Mouse (Mus musculus) embryonic fibroblast, embryonic 13.5 days (primary cell): Measurements from ENCODE around the gene Hmgcl. TPM values are rescaled to one million over a fixed set of nuclear protein-coding genes. Genes with fewer than 3 reads are reported as not detected.

ENCODE experiments used
- H3K27ac ChIP-seq: 2 replicates; pipeline ENCODE4 v1.5.1; 2012; ENCODE audit warnings: low read length, control low read depth, inconsistent platforms; ENCODE audit not compliant: insufficient read depth
- H3K4me1 ChIP-seq: 2 replicates; pipeline ENCODE4 v1.6.1; 2011; ENCODE audit warnings: low read length; ENCODE audit not compliant: control insufficient read depth, insufficient read depth
- H3K4me3 ChIP-seq: 2 replicates; pipeline ENCODE4 v1.5.1; 2011; ENCODE audit warnings: mild to moderate bottlenecking, control low read depth, low read length; ENCODE audit not compliant: insufficient read depth
- CTCF ChIP-seq: IDR thresholded peaks from 2 replicates; pipeline ENCODE4 v1.5.1; 2011; ENCODE audit warnings: mild to moderate bottlenecking, control low read depth, low read length, moderate library complexity, borderline replicate concordance; ENCODE audit not compliant: insufficient read depth
- POLR2A ChIP-seq: IDR thresholded peaks from 2 replicates; pipeline ENCODE4 v1.6.1; 2011; ENCODE audit warnings: low read depth, mild to moderate bottlenecking, control low read depth, low read length, moderate library complexity
- polyA plus RNA-seq: library from polyadenylated mRNA; stranded (reverse); fragments of >200 nt; gene quantifications from 2 replicates; pipeline ENCODE4 v1.2.4, GENCODE M21; 2011; ENCODE audit warnings: low read depth; ENCODE audit not compliant: missing spikeins, insufficient read length

Gene Hmgcl
- polyA plus RNA-seq: 19.5 and 24.1 TPM in 2 replicates

DNA sequence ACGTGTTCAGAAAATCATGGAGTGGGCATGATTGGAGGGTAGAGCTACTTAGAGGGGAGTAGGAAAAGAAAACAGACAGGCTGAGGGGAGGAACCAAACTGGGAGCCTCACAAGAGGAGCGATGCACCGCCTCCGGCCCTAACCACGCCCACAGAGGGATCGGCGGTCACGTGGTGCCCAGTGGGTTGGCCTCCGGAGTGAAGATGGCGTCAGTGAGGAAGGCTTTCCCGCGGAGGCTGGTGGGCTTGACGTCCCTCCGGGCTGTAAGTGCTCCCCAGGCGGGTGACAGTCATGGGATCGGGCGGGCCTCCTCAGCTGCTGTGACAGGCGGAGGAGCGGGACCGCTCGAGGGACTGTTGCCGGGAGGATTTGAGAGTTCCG, at the start of gene Hmgcl:
Gene Hmgcl (plus strand): TSS at position 171 of the 381 bp plus-strand sequence.
- Histone ChIP-seq H3K4me1 (no peaks in the 10 kb centered on the region), H3K4me3 (peak within 1 kb of the TSS; percentile 79), H3K27ac (peak within 1 kb of the TSS; percentile 26)
- TF ChIP-seq CTCF (no peak), POLR2A (peak; percentile 95)

GRCm38 (mm10) chr4:135898380-135899049, 47.7 kb upstream of the Hmgcl start:
- no peak overlapping the region for H3K27ac ChIP-seq
- no peak for TF ChIP-seq POLR2A
- no peak for TF ChIP-seq CTCF
- H3K4me3 ChIP-seq: no peak overlapping the region
- no peaks in the 10 kb centered on the region for H3K4me1 ChIP-seq

- H3K4me3 ChIP-seq: no peak overlapping the region
- H3K4me1 ChIP-seq: no peaks in the 10 kb centered on the region
- TF ChIP-seq POLR2A (no peak), CTCF (no peak)
- no peak overlapping the region for H3K27ac ChIP-seq
Observed at GRCm38 (mm10) chr4:135899050-135899448, 47.2 kb upstream of the Hmgcl start.

DNA sequence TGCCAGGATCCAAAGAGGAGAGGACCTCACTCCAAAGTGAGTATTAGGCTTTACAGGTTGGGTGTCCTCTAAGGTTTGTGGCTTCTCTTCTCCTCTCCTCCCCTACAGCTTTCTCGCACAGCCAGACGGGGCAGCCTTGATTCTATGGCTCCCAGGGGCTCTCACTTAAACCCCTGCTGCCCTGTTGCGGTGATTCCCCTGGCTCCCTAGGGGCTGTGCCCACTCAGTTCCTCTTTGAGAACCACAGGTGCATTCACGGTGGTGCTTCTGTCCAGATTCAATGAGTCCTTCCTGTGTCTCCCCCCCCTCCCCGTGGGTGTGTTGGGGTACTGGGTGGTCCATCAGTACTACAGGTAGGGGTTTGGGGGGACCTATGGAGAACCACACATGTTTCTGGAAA, 46.2 kb upstream of the Hmgcl start:
- no peak overlapping the region for H3K4me3 ChIP-seq
- TF ChIP-seq CTCF (no peak), POLR2A (no peak)
- H3K27ac ChIP-seq: no peak overlapping the region
- H3K4me1 ChIP-seq: no peaks in the 10 kb centered on the region

- Histone ChIP-seq H3K4me1 (no peaks in the 10 kb centered on the region), H3K27ac (no peak overlapping the region), H3K4me3 (no peak overlapping the region)
- TF ChIP-seq POLR2A (no peak), CTCF (no peak)
Observed at GRCm38 (mm10) chr4:135902606-135903242, 43.5 kb upstream of the Hmgcl start.

DNA sequence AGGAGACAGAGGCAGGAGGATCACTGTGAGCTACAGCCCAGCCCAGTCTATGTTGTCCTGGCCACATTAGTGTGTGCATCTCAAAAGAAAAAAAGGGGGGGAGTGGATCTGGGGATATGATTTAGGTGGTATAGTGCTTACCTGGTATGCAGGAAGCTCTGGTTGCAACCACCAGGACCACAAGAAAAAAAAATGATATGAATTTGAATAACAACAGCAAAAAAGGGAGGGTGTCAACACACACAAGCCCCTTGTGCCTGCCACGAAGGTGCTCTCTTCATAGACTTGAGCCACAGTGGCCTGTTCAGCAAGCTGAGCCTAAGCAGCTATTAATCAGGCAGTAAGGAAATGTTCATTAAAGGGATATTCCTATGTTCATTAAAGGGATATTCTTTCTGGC, 41.4 kb upstream of the Hmgcl start:
- TF ChIP-seq CTCF (no peak), POLR2A (no peak)
- Histone ChIP-seq H3K4me3 (no peak overlapping the region), H3K4me1 (no peaks in the 10 kb centered on the region), H3K27ac (no peak overlapping the region)

DNA sequence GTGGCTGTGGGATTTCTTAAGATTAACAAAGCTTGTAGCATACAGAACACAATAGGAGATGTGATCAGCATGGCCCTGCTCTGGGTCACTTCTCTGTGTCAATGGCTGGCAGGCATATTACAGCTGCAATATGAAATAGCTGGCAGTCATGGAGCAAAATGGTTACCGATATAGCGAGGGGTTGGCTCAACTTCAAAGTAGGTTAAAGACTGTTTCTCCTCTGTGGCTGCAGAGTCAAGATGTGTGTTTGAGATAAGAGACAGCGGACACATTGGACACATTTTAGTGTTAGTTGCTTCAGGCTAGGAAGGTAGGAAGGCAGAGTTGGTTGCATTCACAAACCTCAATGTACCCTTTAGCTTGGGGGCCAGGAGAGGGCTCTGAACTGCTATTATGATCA, 39.6 kb upstream of the Hmgcl start:
- Histone ChIP-seq H3K4me1 (no peaks in the 10 kb centered on the region), H3K27ac (no peak overlapping the region), H3K4me3 (no peak overlapping the region)
- no peak for TF ChIP-seq CTCF
- TF ChIP-seq POLR2A: no peak

DNA sequence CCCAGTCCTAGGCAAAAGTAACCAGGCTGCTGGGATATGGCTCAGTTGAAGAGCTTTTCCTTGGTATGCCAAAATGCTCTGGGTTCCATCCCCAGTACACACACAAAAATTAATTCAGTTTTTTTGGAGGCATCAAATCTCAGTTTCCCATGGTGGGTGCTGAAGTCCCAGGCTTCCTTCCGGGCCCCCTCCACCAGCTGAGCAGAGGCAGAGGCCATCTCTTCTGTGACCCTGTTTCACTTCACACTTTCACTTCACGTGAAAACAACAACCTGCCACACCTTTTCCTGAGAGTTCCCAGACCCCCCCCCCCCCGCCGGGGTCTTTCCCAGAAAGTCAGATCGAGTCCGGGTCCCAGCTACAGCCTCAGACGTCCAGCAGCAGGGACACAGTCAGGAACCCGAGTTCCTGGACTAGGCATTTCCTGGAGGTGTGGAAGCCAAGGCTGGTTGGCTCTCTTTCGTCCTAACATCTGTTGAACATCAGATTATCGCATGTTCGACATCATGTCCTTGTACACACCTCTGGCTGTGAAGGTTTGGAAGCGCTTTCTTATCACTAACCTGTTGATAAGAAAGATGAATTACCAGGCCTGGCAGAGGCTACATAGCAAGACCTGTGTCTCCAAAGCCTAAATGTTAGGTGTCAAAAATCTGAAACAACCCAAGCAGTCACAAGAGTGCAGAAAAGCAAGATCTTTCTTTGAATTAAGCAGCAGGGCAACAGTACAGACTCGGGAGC, 36.8 kb upstream of the Hmgcl start:
- no peak for TF ChIP-seq POLR2A
- no peak for TF ChIP-seq CTCF
- Histone ChIP-seq H3K4me1 (no peaks in the 10 kb centered on the region), H3K4me3 (no peak overlapping the region), H3K27ac (no peak overlapping the region)

GRCm38 (mm10) chr4:135911531-135911930, 34.7 kb upstream of the Hmgcl start:
- H3K4me1 ChIP-seq: no peaks in the 10 kb centered on the region
- no peak for TF ChIP-seq POLR2A
- no peak for TF ChIP-seq CTCF
- H3K27ac ChIP-seq: no peak overlapping the region
- no peak overlapping the region for H3K4me3 ChIP-seq

DNA sequence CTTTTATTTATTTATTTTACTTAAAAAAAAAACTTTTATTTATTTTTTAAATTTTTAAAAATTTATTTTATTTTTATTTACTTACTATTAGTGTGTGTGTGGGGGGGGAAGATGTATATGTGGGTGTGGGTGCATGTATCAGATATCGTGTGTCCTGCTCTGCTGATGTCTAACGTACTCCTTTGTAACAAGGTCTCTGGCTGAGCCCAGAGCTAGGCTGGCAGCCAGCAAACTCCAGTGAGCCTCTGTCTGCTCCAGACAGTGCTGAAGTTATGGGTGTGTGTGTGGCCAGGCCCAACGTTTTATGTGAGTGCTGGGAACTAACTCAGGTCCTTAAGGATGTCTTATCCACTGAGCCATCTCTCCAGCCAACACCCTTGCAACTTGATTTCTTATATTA, 34.1 kb upstream of the Hmgcl start:
- no peak overlapping the region for H3K27ac ChIP-seq
- no peaks in the 10 kb centered on the region for H3K4me1 ChIP-seq
- TF ChIP-seq POLR2A: no peak
- no peak for TF ChIP-seq CTCF
- H3K4me3 ChIP-seq: no peak overlapping the region
